Mouse (Mus musculus): Measurements from ENCODE around the gene Ccdc65.

DNA sequence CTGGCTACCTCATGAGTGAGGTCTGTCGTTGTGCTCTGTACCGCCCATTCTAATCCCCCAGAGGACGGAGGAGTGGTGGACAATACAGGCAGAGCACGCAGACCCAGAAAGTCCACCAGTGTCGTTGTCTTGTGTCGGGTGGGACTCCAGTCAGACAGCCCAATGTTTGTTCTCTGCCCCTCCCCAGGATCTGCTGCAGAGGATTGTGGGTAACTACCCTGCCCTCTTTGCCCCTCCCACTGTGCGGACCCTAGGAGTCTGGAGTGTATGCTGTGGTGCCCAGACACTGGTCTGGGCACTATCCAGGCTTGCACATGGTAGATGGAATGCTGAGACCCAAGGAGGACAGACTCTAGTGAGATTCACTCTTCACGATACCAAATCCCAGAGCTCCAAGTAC, 11.8 kb upstream of the Ccdc65 start:
- TF ChIP-seq GATA1 (IDR thresholded peaks at IDR 0.05; ENCODE audit: low read depth, low read length): no peak
- no peak for TF ChIP-seq CHD2 (IDR thresholded peaks at IDR 0.05; ENCODE audit: low read length)
- TF ChIP-seq POLR2A (IDR thresholded peaks at IDR 0.05; ENCODE audit: control insufficient read depth in 1 of 2, insufficient read depth in 1 of 2, low read depth in 1 of 2, low read length in 2 of 2, poor library complexity in 1 of 2): no peak
- TF ChIP-seq ZC3H11A (IDR thresholded peaks at IDR 0.05; ENCODE audit: low read depth, low read length): no peak
- no peak for TF ChIP-seq TBP (IDR thresholded peaks at IDR 0.05; ENCODE audit: low read depth, low read length)
